Mouse (Mus musculus) urinary bladder, postnatal 25 days (tissue): Measurements from ENCODE around the gene Esrrb.

ENCODE experiments used
- DNase-seq: peaks from one replicate; pipeline ENCODE4 v3.0.0; 2022; ENCODE audit warnings: low spot score

Esrrb gene

GRCm38 (mm10) chr12:86498765-86499164, 137.8 kb downstream of the Esrrb start:
- no peak for DNase-seq

- DNase-seq = no peak
Measured at GRCm38 (mm10) chr12:86501728-86502127, 140.8 kb downstream of the Esrrb start.

GRCm38 (mm10) chr12:86503921-86504320, 143.0 kb downstream of the Esrrb start:
- DNase-seq = no peak

GRCm38 (mm10) chr12:86504321-86504720, 143.4 kb downstream of the Esrrb start:
- DNase-seq = no peak

GRCm38 (mm10) chr12:86507741-86508140, 146.8 kb downstream of the Esrrb start:
- DNase-seq = no peak

- no peak for DNase-seq
Measured at GRCm38 (mm10) chr12:86508313-86508988, 147.5 kb downstream of the Esrrb start.

- no peak for DNase-seq
Measured at GRCm38 (mm10) chr12:86509295-86510279, 148.7 kb downstream of the Esrrb start.

GRCm38 (mm10) chr12:86512335-86512734, 151.4 kb downstream of the Esrrb start:
- no peak for DNase-seq

- DNase-seq = no peak
Measured at GRCm38 (mm10) chr12:86513596-86513995, 152.7 kb downstream of the Esrrb start.

- no peak for DNase-seq
Measured at GRCm38 (mm10) chr12:86516602-86517001, 155.7 kb downstream of the Esrrb start.

GRCm38 (mm10) chr12:86517721-86518120, 156.8 kb downstream of the Esrrb start:
- DNase-seq = no peak

GRCm38 (mm10) chr12:86518746-86519145, 157.8 kb downstream of the Esrrb start:
- no peak for DNase-seq

GRCm38 (mm10) chr12:86534283-86534682, 173.4 kb downstream of the Esrrb start:
- DNase-seq = no peak

- DNase-seq = no peak
Measured at GRCm38 (mm10) chr12:86537799-86538198, 176.9 kb downstream of the Esrrb start.

GRCm38 (mm10) chr12:86538711-86539110, 177.8 kb downstream of the Esrrb start:
- no peak for DNase-seq

GRCm38 (mm10) chr12:86539511-86539910, 178.6 kb downstream of the Esrrb start:
- DNase-seq = no peak

GRCm38 (mm10) chr12:86547808-86548207, 186.9 kb downstream of the Esrrb start:
- DNase-seq = no peak

GRCm38 (mm10) chr12:86553037-86553436, 192.1 kb downstream of the Esrrb start:
- DNase-seq = no peak

- DNase-seq = no peak
Measured at GRCm38 (mm10) chr12:86556796-86557517, 196.0 kb downstream of the Esrrb start.

GRCm38 (mm10) chr12:86558889-86559288, 198.0 kb downstream of the Esrrb start:
- DNase-seq = no peak

GRCm38 (mm10) chr12:86562705-86563104, 201.8 kb downstream of the Esrrb start:
- no peak for DNase-seq

GRCm38 (mm10) chr12:86565996-86566395, 205.1 kb downstream of the Esrrb start:
- DNase-seq = no peak
